Mouse (Mus musculus) spleen, adult 2 months (tissue): ENCODE data around the gene 1700013G24Rik.

Experiments
- CTCF ChIP-seq: fragments of 200-500 bp; IDR thresholded peaks from 2 replicates; pipeline ENCODE4 v1.5.1; 2011; ENCODE audit warnings: mild to moderate bottlenecking, inconsistent platforms; ENCODE audit not compliant: insufficient read depth, insufficient read length, insufficient replicate concordance; ENCODE audit errors: extremely low read depth
- POLR2A ChIP-seq: fragments of 200-500 bp; IDR thresholded peaks from 2 replicates; pipeline ENCODE4 v1.6.1; 2011; ENCODE audit warnings: low read depth, low read length, inconsistent platforms

DNA sequence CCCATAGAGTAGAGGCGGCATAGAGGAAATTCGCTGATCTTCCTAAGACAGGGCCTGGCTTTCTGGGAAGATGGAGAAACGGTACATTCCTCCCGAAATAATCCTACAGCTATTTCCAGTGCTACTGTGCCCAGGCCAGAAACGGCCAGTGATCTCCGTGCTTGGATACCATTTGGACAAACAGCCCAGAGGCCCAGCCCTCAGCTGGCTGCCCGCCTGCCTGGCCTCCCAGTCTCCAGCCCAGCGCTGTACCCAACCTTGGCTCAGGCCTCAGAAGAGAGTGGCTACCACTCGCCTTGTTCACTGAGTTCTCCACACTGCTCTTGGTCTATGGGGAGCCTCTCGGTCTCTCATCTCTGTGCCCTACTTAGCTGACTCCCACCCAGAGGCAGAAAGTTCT is 3.4 kb upstream of the 1700013G24Rik start:
- TF ChIP-seq POLR2A (no peak), CTCF (no peak)
